Mouse (Mus musculus): ENCODE results near the gene Pdcd11.

DNA sequence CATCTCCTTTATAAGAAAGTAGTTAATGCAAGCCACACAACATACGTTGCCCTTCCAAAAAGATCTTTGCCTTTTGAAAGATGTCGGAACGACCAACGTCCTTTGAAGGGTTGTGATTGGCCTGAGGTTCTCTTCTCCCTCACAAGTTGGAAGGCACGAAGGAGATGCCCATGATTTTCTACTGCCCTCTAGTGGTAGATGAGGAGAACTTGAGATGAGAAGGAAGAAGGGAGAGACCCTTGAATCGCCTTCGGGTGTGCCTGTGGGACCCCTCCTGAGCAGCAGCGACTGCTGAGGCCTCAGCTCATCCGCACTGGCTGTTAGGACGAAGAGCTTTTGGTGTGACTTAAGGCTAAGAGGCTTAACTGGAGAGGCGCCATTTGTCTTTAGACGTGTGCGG, 77.7 kb downstream of the Pdcd11 start:
- no peak for TF ChIP-seq POLR2A (IDR thresholded peaks at IDR 0.05; ENCODE audit: extremely low read depth, insufficient read depth, low read length)
- peak; percentile 72 for TF ChIP-seq CTCF (IDR thresholded peaks at IDR 0.05; ENCODE audit: extremely low read depth, insufficient read depth, low read length)
